Mouse (Mus musculus): ENCODE data around the gene Mgat5. TPM values are rescaled to one million over a fixed set of nuclear protein-coding genes. Genes with fewer than 3 reads are reported as not detected.

The Mgat5 gene
- polyA plus RNA-seq, 1 experiment: 29.3 TPM

DNA sequence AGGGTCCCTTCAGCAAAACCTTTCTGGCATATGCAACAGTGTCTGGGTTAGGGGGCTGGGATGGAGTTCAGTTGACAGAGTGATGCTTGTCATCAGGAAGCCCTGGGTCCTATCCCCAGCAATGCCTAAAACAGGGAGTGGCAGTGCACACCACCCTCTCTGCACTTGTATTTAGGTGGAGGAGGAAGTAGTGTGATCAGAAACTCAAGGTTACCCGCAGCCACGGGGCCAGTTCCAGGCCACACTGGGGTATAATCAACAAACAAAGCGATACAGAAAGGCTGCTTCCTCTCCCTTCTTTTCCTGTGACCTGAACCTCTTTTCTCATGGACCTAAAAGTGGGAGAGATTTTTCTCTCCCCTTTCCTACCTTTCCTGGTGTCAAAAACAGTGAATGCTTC, 116.8 kb downstream of the Mgat5 start:
- no peak for DNase-seq (ENCODE audit: low read depth)
- no peak for TF ChIP-seq POLR2A (IDR thresholded peaks at IDR 0.05; ENCODE audit: borderline replicate concordance, extremely low read depth, insufficient read depth, insufficient read length, poor library complexity, severe bottlenecking)
- TF ChIP-seq CTCF (IDR thresholded peaks at IDR 0.05; ENCODE audit: borderline replicate concordance, extremely low read depth, insufficient read depth, insufficient read length): no peak

DNA sequence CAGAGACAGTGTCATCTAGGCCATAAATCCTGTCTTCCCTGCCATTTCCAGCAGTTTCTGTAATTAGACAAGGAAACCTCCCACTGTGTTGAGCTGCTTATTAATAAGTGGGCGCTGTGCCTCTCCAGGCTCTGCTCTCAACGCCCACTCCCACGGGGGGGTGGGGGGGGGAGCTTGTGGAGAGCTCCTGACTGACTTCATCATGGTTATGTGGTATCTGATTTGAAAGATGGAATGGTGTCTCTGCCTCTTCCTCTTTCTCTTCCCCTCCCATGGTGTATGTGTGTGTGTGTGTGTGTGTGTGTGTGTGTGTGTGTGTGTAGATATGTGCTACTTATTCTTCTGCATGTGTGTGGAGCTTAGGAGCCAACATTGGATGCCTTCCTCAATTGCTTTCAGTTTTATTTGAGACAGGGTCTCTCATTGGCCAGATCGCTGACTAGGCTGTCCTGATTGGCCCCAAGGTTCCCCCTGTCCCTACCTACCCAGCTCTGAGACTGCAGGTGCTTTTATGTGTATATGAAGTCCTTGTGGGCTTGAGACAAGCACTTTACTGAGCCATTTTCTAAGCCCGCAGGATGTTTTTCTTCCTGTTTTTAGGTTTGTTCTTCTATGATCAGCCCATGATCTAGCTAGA, 117.5 kb downstream of the Mgat5 start:
- DNase-seq (ENCODE audit: low read depth): peak; percentile 42
- no peak for TF ChIP-seq CTCF (IDR thresholded peaks at IDR 0.05; ENCODE audit: borderline replicate concordance, extremely low read depth, insufficient read depth, insufficient read length)
- TF ChIP-seq POLR2A (IDR thresholded peaks at IDR 0.05; ENCODE audit: borderline replicate concordance, extremely low read depth, insufficient read depth, insufficient read length, poor library complexity, severe bottlenecking): no peak

DNA sequence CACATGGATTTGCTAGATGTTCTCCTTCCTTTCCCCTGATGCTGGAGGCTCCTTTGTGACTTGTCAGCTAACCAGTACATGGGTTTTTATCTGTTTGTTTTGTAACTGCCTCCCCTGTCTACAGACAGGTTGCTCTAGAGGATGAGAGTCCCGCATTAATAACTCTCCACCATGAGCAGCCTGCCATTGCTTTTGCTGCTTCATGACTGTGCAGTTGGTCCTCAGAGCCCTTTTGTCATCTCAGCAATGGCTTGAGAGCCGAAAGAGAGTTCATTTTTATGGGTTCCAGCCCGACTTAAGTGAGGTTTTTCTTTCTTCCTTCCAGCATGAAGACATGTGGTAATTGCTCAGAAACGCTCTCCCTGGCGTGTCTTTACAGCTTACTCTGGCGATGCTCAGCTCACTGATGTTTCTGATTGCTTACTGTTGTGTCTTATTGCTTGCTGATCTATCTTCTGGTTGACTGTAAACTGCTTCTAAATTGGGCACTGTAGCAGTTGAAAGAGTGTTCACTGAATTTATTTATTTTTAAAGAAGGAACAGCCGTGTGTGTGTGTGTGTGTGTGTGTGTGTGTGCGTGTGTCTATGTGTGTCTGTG, 120.9 kb downstream of the Mgat5 start:
- no peak for TF ChIP-seq POLR2A (IDR thresholded peaks at IDR 0.05; ENCODE audit: borderline replicate concordance, extremely low read depth, insufficient read depth, insufficient read length, poor library complexity, severe bottlenecking)
- TF ChIP-seq CTCF (IDR thresholded peaks at IDR 0.05; ENCODE audit: borderline replicate concordance, extremely low read depth, insufficient read depth, insufficient read length): no peak
- DNase-seq (ENCODE audit: low read depth): peak; percentile 44

DNA sequence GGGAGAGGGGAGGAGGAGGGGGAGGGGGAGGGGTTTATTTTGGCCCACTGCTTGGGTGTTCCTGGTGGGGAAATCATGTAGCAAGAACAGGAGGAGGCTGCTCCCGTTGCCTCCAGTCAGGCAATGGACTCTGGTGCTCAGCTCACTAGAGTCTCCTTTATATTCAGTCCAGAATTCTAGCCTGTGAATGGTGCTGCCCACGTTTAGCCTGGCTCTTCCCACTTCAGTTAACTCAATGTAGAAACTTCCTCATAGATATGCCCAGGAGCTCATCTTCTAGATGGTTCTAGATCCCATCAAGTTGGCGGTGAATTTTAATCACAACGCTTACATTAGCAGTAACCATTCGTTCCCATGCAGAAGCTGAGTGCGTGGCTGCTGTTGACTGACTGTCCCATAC, 123.0 kb downstream of the Mgat5 start:
- TF ChIP-seq POLR2A (IDR thresholded peaks at IDR 0.05; ENCODE audit: borderline replicate concordance, extremely low read depth, insufficient read depth, insufficient read length, poor library complexity, severe bottlenecking) (no peak), CTCF (IDR thresholded peaks at IDR 0.05; ENCODE audit: borderline replicate concordance, extremely low read depth, insufficient read depth, insufficient read length) (no peak)
- DNase-seq (ENCODE audit: low read depth): no peak

DNA sequence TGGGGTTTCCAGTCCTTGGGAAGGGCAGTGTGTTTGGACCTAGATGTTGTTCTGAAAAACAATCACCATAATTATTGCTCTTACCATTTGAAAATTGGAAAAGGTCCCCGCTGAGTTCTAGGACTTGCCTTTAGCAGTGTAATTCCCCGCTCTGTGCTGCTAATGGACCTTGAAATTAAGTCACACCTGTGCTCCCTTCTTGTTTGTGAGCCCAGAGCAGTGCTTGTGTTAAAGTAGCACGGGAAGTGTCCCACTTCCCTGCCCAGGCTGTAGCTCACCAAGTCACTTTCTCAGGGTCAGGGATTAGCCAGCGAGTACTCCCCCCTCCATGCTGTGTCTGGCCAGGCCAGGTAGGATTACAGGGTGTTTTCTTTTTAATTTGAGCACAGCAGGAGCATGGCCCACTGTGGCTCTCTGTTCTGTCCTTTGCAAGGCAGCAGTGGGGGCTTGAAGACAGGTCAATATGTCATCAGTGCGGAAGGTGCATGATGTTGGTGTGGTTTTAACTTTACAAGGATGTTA, 123.6 kb downstream of the Mgat5 start:
- TF ChIP-seq POLR2A (IDR thresholded peaks at IDR 0.05; ENCODE audit: borderline replicate concordance, extremely low read depth, insufficient read depth, insufficient read length, poor library complexity, severe bottlenecking) (no peak), CTCF (IDR thresholded peaks at IDR 0.05; ENCODE audit: borderline replicate concordance, extremely low read depth, insufficient read depth, insufficient read length) (no peak)
- DNase-seq (ENCODE audit: low read depth): no peak

DNA sequence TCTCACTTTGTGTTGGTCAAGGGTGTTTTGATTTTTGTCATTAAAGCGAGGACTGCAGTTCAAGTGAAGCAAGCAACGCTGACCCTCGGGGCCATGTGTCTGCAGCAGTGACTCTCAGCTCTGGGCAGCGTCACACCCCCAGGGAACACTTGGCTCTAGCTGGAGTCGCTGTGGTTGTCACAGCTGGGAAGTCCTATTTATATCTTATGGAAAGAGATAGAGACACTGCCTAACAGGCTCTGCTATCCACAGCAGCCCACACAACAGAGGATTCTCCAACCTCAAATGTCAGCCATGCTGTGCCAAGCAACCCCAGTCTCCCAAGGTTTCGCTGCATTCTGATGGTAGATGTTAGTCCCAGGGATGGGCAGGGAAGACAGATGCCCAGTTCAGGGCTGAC, 125.0 kb downstream of the Mgat5 start:
- TF ChIP-seq CTCF (IDR thresholded peaks at IDR 0.05; ENCODE audit: borderline replicate concordance, extremely low read depth, insufficient read depth, insufficient read length) (no peak), POLR2A (IDR thresholded peaks at IDR 0.05; ENCODE audit: borderline replicate concordance, extremely low read depth, insufficient read depth, insufficient read length, poor library complexity, severe bottlenecking) (no peak)
- DNase-seq (ENCODE audit: low read depth): no peak

DNA sequence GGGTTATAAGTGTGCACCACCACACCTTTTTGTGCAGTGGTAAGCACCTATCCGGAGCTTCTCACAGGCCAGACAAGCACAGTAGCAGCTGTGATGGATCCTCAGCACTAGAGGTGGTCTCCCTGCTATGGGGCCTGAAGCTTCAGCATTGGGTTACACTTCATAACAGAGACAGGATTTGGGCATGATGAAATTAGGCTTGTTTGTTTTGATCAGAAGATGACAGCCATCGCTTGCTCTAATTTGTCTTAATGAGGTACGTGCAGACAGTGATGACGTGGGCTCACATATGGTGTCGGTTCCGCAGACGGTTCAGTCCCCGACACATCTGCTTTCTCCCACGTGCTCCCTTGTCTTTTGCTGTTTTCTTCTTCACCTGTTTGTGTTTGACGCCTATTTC, 132.9 kb downstream of the Mgat5 start:
- DNase-seq (ENCODE audit: low read depth): peak; percentile 70
- TF ChIP-seq POLR2A (IDR thresholded peaks at IDR 0.05; ENCODE audit: borderline replicate concordance, extremely low read depth, insufficient read depth, insufficient read length, poor library complexity, severe bottlenecking) (no peak), CTCF (IDR thresholded peaks at IDR 0.05; ENCODE audit: borderline replicate concordance, extremely low read depth, insufficient read depth, insufficient read length) (no peak)

DNA sequence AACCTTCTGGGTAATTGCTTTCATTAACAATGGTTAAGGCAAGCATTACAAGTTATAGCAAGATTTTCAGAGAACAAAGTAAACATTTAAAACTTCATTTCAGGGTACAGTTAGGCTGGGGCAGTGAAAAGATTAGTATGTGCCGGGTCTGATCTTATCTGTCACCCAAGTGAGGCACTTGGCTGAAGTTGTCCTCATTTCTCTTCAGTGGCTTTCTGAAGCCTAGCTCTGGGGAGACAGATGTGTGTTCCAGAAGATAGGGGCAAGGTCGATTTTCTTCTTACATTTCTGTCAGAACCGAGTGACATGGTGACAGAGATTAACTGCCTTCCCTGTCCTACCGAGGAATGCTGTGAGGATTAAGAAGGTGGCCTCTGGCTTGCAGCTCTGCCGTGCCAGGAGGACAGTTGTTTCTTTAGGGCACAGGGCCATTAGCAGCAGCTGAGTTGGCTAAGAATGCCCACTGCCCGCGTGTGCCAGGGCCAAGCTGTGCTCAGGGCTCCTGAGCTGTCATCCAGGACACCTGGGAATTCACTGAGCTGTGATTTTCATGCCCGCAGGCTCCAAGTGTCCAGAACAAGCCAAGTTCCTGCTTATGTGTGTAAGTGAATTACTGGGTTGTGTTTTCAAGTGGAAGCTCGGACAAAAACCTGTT, 134.1 kb downstream of the Mgat5 start:
- peak; percentile 80 for DNase-seq (ENCODE audit: low read depth)
- TF ChIP-seq POLR2A (IDR thresholded peaks at IDR 0.05; ENCODE audit: borderline replicate concordance, extremely low read depth, insufficient read depth, insufficient read length, poor library complexity, severe bottlenecking) (no peak), CTCF (IDR thresholded peaks at IDR 0.05; ENCODE audit: borderline replicate concordance, extremely low read depth, insufficient read depth, insufficient read length) (no peak)

DNA sequence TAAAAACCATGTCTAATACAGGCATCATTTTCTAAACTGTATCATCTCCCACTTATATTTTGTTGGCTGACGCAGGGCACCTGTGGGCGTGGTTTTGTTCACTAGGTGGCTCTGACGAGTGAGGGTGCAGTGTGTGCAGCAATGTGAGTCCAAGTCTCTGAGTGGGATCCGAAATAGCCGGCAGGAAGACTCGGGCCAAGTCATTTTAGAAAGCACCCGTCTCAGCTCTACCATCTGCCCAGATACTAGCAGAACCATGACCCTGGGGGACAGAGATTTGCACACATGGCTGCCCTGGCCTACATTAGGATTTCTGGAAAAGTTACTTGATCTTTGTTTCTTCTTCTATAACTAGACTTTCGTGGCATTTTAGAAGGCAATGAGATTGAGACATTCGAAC, 135.5 kb downstream of the Mgat5 start:
- DNase-seq (ENCODE audit: low read depth): no peak

DNA sequence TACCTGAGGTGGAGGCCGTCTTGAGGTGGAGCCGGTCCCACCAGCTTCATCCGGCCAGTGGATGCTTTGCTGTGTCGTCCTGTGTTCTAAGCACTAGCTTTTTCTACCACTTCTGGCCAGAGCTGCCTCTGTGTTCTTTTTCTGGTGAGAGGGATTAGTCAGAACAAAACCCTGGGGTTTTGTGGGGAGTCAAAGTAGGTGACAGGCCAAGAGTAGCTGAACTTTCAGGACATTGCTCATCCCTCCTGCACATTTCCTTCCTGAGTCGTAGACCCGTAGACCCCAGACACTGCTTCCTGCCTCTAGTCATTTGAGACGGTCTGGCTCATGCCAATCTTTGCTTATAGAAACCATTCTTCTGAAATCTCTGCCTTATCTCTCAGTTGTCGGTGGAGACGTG, 140.1 kb downstream of the Mgat5 start:
- no peak for DNase-seq (ENCODE audit: low read depth)
- TF ChIP-seq POLR2A (IDR thresholded peaks at IDR 0.05; ENCODE audit: borderline replicate concordance, extremely low read depth, insufficient read depth, insufficient read length, poor library complexity, severe bottlenecking) (no peak), CTCF (IDR thresholded peaks at IDR 0.05; ENCODE audit: borderline replicate concordance, extremely low read depth, insufficient read depth, insufficient read length) (no peak)

More for the DNA sequence above, 135.5 kb downstream of the Mgat5 start:
- TF ChIP-seq POLR2A (IDR thresholded peaks at IDR 0.05; ENCODE audit: borderline replicate concordance, extremely low read depth, insufficient read depth, insufficient read length, poor library complexity, severe bottlenecking) (no peak), CTCF (IDR thresholded peaks at IDR 0.05; ENCODE audit: borderline replicate concordance, extremely low read depth, insufficient read depth, insufficient read length) (no peak)

DNA sequence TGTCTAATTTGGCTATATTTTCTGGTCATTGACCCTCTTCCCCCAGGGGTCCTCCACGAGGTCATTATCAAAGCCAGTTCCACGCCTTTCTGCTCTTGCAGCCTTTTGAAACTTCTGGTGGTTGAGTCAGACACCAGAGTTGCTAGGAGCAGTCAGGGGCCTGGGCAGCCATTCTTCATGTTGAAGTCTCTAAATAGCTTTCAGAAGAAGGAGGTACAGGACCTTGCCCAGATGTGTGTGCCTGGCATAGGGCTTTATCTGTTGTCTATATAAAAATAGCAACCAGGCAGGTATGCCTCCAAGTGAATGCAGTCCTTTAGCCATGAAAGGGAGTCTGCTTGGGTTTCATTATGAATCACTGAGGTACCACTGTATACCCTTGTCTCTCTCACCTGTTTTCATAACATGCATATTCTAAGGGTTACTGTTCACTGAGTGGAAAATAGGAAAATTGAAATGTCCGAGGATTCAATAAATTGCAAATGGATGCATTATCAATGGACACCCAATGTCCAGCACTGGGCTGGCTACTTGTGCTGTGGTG, 141.9 kb downstream of the Mgat5 start:
- TF ChIP-seq CTCF (IDR thresholded peaks at IDR 0.05; ENCODE audit: borderline replicate concordance, extremely low read depth, insufficient read depth, insufficient read length) (no peak), POLR2A (IDR thresholded peaks at IDR 0.05; ENCODE audit: borderline replicate concordance, extremely low read depth, insufficient read depth, insufficient read length, poor library complexity, severe bottlenecking) (no peak)
- DNase-seq (ENCODE audit: low read depth): no peak
